Mouse (Mus musculus): ENCODE data around the gene Gm21883.
"Not testable (repeated sequence)": the region's sequence is repeated elsewhere in the genome, so short reads cannot be mapped to it uniquely, and the experiment has no call there.

Gm21883 gene

DNA sequence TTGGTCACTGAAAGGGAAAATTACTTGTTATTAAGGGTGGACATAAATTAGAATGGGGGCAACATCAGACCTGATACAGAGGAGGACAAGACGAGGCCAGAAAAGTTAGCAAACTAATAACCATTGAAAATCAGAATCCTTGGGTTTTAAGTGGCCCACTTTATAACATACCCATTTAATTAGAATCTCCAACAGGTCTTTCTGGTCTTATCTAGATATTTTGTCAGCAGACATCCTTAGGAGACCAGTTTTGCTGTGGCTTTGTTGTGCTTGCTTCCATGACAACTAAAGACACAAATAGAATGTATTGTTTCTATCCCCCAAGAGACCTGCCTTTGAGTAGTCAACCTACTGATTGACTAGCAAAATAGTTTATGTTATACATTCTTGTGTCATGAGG lies at the start of gene Gm21883:
Gene Gm21883 (minus strand): TSS at position 101 of the 400 bp plus-strand sequence.
- not testable (repeated sequence) for DNase-seq

DNA sequence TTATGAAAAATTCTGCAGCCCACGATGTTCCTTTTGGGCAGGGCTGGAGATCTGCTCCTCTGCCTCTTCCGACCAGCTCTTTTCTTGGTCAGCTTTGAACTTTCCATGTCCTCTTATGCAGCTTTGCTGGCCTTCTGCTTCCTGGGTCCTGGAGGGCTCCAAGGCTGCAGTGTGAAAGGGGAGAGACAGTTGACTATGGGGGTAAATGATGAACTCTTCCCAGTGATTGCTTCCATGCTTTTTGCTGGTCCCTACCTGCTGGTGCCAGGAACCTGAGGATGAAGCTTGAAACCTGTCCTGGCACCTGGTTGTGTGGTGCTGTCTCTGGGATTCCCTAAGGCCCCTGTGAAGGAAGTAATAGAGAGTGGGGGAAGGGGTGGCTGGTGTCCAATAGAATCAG lies 44.7 kb upstream of the Gm21883 start, which contains the start of gene Spin2e:
Gene Spin2e (minus strand): TSS at position 101 of the 400 bp plus-strand sequence.
- DNase-seq = not testable (repeated sequence)

Measured in right cerebral cortex, postnatal 25 days (tissue).